Mouse (Mus musculus) forebrain, embryonic 12.5 days (tissue): ENCODE measurements around the gene Foxd2. TPM values are rescaled to one million over a fixed set of nuclear protein-coding genes. Genes with fewer than 3 reads are reported as not detected.

Experiments used
- ATAC-seq: fragments of 200-750 bp; cut with Nextera tagmentation; 2 replicates; pipeline ENCODE4 v1.8.0; 2017; ENCODE audit warnings: moderate TSS enrichment; ENCODE audit not compliant: low FRiP score
- H3K27ac ChIP-seq: fragments of 300-500 bp; sonication (generic); 2 replicates; pipeline ENCODE4 v1.5.1; 2016; ENCODE audit warnings: mild to moderate bottlenecking
- H3K27me3 ChIP-seq: fragments of 300-500 bp; sonication (generic); 2 replicates; pipeline ENCODE4 v1.6.1; 2016; ENCODE audit warnings: mild to moderate bottlenecking
- H3K36me3 ChIP-seq: fragments of 300-500 bp; sonication (generic); replicated peaks from 2 replicates; pipeline ENCODE4 v1.6.1; 2016; ENCODE audit warnings: mild to moderate bottlenecking
- H3K4me1 ChIP-seq: fragments of 300-500 bp; sonication (generic); 2 replicates; pipeline ENCODE4 v1.6.1; 2016
- H3K4me2 ChIP-seq: fragments of 300-500 bp; sonication (generic); 2 replicates; pipeline ENCODE4 v1.6.1; 2016; ENCODE audit warnings: mild to moderate bottlenecking, moderate library complexity
- H3K4me3 ChIP-seq: fragments of 300-500 bp; sonication (generic); replicated peaks from 2 replicates; pipeline ENCODE4 v1.5.1; 2016; ENCODE audit warnings: mild to moderate bottlenecking
- H3K9ac ChIP-seq: fragments of 300-500 bp; sonication (generic); 2 replicates; pipeline ENCODE4 v1.6.1; 2016; ENCODE audit warnings: mild to moderate bottlenecking
- H3K9me3 ChIP-seq: fragments of 300-500 bp; sonication (generic); 2 replicates; pipeline ENCODE4 v1.6.1; 2016
- whole genome bisulfite sequencing: fragments of 180-500 bp; shearing (Covaris S2); methylation state at CpG from one replicate; pipeline ENCODE4 v1.1.7; 2016; 5-methylcytosine and 5-hydroxymethylcytosine counted together
- polyA plus RNA-seq: library from polyadenylated mRNA; unstranded; fragments of >200 nt; fragmentation: Nextera tagmentation; extraction: Ambion mirVana; gene quantifications from 2 replicates; pipeline ENCODE4 v1.2.1, GENCODE M21; 2016

The Foxd2 gene
- polyA plus RNA-seq, 1 experiment from 2014 or later, result 2.8 TPM

DNA sequence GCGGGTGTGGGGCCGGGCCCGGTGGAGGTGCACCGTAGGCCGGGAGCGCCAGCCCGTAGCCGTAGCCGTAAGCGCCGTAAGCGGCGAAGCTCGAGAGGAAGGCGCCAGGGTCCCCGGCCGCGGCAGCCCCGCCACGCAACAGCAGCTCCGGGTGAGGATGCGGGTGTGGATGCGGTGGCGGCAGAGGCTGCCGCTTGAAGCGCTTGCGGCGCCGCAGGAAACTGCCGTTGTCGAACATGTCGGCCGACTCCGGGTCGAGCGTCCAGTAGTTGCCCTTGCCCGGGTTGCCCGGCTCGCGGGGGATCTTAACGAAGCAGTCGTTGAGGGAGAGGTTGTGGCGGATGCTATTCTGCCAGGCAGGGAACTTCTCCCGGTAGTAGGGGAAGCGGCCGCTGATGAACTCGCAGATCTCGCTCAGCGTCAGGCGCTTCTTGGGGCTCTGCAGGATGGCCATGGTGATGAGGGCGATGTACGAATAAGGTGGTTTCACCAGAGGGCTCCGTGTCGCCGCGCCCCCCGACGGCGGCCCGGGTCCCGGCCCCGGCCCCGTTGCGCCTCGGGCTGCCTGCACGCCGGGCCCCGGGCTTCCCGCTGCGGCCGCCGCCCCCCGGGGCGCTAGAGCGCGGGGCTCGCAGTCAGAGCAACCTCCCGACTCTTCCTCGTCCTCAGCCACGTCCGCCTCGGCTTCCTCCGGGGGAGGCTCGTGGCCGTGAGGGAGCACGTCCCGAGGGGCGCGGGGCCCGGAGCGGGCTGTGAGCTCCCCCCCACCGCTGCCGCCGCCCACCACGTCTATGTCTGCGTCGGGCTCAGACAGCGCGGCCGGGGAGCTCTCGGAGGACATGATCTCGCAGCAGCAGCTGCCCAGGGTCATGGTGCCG is 483 bp downstream of the Foxd2 start:
- Histone ChIP-seq H3K9ac (peak overlapping the region; percentile 44), H3K4me1 (peaks cover 22% of the 10 kb centered on the region), H3K4me2 (peak overlapping the region; percentile 61), H3K36me3 (no peaks in the 10 kb centered on the region), H3K27me3 (peaks cover 99% of the 10 kb centered on the region), H3K4me3 (peak overlapping the region; percentile 51), H3K9me3 (no peaks in the 10 kb centered on the region), H3K27ac (peak overlapping the region; percentile 0; the same call in 1 of the 2 replicates)
- under 1% methylated on average over 96 of the region's 103 CpGs for WGBS
- no peak; the same call in none of the 2 replicates for ATAC-seq

DNA sequence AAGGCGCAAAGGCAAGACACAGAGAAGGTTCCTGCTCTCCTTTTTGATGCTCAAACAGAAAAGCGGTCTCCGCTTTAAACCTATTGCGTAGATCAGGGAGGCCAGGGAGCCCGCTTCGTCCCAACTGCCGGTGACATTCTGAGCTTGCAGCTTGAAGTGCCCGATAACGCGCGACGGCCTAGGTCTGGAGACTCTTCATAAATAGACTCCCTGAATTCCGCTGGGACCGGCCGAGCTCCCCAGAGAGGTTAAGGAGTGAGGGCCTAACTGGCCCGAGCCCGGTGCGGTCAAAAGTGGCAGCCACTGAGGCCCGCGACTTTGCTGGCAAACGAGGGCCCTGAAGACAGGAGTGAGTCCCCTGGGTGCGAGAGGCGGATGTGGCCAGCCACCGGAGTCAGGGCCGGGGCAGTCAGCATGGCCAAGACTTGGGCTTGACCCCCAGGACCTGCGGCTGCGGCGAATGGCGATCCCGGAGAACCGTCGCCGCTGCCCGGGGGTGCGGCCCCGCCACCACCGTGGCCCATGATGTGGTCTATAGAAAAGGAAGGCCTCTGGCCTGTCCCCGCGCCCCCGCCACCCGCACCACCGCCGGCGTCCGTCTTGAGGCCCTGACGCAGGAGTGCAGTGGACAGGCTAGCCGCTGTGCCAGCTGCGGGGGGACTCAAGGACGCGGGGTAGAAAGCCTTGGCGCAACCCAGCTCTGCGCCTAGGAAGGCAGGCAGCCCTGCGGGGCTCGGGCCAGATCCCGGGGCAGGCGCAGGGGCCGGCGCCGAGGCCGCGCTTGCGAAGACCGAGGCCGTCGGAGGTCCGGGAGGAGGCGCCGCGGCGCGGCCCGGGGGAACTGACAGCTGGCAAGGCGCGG is 1.4 kb downstream of the Foxd2 start:
- under 1% methylated on average over 74 of the region's 74 CpGs for WGBS
- no peak for ATAC-seq

DNA sequence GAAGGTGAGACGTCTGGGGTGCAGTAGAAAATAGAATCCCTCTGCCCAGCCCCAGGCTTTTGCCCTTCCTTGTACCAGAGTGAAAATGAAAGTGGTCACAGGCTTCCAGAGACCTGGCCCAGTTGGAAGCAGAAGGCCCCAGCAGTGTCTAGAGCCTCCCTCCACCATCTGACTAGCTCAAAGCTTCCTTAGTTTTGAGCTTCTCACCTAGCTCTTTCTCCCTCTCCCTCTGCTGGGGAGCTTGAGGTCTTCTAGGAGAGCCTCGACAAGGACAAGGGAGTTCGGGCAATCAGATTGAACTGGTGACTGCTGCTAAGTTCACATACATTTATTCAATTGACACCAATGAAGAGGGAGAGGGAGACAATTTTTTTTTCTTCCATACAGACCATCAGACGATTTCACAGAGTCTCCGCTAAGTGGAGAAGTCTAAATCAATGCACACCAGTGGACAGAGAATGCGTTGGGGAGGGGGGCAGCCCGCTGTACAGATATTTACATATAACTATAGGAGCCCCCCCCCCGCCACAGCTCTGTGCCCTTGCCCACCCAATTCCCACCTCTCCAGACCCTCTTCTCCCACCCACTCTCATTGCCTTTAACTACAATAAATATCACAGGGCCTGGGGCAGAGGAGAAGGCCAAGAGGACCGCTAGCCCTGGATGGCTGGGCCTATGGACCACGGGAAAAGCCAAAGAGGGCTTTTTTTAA is 2.5 kb downstream of the Foxd2 start:
- Histone ChIP-seq H3K36me3 (no peaks in the 10 kb centered on the region), H3K9ac (no peak overlapping the region), H3K27ac (no peak overlapping the region), H3K27me3 (peaks cover 100% of the 10 kb centered on the region), H3K4me3 (0 out of 2 replicates have a peak overlapping the region, but pooled peaks have one; percentile 5), H3K4me1 (peaks cover 42% of the 10 kb centered on the region), H3K4me2 (no peak overlapping the region), H3K9me3 (no peaks in the 10 kb centered on the region)
- ATAC-seq, result no peak
- WGBS, result 7% methylated on average over 10 of the region's 10 CpGs

More for the DNA sequence above, 1.4 kb downstream of the Foxd2 start:
- peaks cover 31% of the 10 kb centered on the region for H3K4me1 ChIP-seq
- no peaks in the 10 kb centered on the region for H3K9me3 ChIP-seq
- peak overlapping the region; percentile 44 for H3K9ac ChIP-seq
- H3K4me2 ChIP-seq, result peak overlapping the region; percentile 61
- peak overlapping the region; percentile 0; the same call in 1 of the 2 replicates for H3K27ac ChIP-seq
- peaks cover 99% of the 10 kb centered on the region for H3K27me3 ChIP-seq
- no peaks in the 10 kb centered on the region for H3K36me3 ChIP-seq
- H3K4me3 ChIP-seq, result peak overlapping the region; percentile 51

DNA sequence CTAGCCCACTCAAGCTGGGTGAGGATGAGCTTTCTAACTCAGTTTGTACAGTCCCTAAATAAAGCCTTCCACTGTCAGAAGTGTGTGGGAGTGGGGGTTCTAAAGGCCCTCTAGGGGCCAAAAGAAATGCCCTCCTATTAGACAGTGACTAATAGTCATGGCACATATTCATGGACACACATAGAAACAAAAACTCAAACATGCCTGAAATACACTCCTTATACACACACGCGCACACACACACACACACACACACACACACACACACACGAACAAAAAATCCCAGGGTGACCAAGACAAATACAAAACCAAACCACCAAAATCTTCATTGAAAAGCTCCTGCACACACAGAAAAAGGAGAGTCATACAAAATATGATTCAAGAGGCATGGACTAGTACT is 3.2 kb downstream of the Foxd2 start:
- H3K4me1 ChIP-seq, result peaks cover 43% of the 10 kb centered on the region
- peaks cover 100% of the 10 kb centered on the region for H3K27me3 ChIP-seq
- WGBS, result 32% methylated on average over 3 of the region's 3 CpGs
- no peak overlapping the region for H3K4me2 ChIP-seq
- no peak overlapping the region for H3K27ac ChIP-seq
- ATAC-seq, result no peak
- no peaks in the 10 kb centered on the region for H3K36me3 ChIP-seq
- no peak overlapping the region for H3K9ac ChIP-seq
- H3K9me3 ChIP-seq, result no peaks in the 10 kb centered on the region
- H3K4me3 ChIP-seq, result no peak overlapping the region

DNA sequence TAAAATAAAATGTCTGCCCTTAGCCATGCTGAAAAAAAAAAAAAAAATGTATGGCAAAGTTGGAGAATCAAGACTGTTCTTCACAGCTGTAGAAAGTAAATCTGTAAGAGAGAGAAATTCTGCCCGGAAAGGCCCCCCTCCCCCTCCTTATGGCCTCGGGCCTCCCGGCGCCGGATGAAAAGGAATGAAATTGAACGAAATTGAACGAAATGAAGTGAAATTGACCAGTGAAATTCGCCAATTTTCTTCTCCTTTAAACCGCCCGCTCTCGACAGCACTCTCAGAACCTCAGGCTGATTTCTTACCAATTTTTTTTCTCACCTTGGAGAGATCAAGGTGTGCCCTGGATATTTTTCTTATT is 5.3 kb downstream of the Foxd2 start:
- Histone ChIP-seq H3K4me1 (peaks cover 31% of the 10 kb centered on the region), H3K36me3 (no peaks in the 10 kb centered on the region), H3K4me2 (no peak overlapping the region), H3K4me3 (no peak overlapping the region), H3K9ac (no peak overlapping the region), H3K9me3 (no peaks in the 10 kb centered on the region), H3K27ac (no peak overlapping the region), H3K27me3 (peaks cover 100% of the 10 kb centered on the region)
- under 1% methylated on average over 11 of the region's 11 CpGs for WGBS
- ATAC-seq, result no peak

DNA sequence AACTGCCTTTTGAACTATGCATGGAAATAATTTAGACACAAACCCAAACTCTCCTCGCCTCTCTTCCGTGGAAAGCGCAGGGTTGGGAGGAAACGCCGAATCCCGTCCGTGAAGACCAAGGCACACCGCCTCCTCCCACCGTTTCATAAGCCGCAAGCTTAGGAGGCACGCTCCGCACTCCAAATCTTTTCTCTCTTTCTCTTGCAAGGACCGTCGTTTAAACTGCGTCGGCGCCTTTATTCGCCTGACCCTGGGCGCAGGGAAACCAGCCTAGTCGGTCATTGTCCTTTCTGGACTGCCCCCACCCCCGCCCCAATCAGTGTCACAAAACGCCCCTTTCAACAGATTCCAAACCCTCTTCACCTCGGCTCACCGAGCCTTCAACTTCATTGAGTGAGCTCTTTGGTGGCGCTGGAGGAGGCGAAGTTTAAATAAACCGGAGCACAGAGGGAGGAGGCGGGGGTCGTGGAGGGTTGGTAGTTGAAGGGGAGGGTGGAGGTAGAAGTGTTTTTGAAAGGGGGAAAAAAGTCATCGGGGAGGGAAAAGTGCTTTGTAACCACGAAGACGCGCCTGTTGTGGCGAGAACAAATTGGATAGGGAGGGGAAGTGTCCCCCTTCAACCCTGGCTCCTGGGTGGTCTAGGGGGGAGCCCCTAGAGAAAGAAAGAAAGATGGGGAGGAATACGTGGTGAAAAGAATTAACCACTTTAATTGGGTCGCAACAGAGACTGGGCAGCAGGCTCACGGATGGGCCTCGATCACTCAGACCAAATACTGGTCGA is 5.8 kb downstream of the Foxd2 start:
- no peak overlapping the region for H3K27ac ChIP-seq
- WGBS, result under 1% methylated on average over 39 of the region's 39 CpGs
- ATAC-seq, result 0 out of 2 replicates have a peak, but pooled peaks have one; percentile 17

DNA sequence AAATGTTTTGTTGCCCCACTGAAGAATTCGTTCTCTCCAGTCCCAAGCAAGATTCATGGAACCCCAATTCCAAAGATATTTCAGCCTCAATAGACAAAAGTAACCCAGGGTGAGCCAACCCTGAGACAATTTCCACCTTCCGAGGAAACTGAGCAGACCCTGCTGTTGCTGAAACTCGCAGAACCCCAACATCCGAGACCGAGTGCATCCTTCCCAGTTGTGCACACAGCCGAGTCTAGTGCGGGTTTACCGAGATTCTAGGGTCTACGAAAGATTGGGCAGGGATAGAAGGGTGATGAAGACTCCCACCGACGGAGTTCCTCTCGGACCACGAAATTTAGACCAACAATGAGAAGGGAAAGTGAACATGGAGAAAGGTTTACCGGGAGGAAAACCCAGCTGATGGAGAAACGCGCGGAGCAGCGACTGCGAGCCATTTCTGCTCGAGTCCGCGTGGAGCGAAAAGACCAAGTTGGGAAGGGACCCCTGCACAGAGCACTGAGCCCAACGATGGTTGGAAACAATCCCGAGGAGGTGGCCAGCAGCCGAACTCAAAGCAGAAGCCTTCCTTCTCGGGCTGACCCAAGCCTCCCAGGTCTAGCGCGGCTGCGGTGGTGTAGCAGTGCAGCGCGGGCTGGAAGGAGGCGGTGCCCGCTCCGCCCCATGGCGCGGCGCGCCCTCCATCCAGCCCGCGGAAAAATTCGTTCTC is 6.9 kb downstream of the Foxd2 start:
- Histone ChIP-seq H3K36me3 (no peaks in the 10 kb centered on the region), H3K27ac (no peak overlapping the region), H3K4me2 (peak overlapping the region; percentile 48), H3K9me3 (no peaks in the 10 kb centered on the region), H3K9ac (peak overlapping the region; percentile 21; the same call in 1 of the 2 replicates), H3K4me1 (peaks cover 23% of the 10 kb centered on the region), H3K4me3 (peak overlapping the region; percentile 33), H3K27me3 (peaks cover 100% of the 10 kb centered on the region)
- peak; percentile 61; the same call in 1 of the 2 replicates for ATAC-seq
- WGBS, result under 1% methylated on average over 42 of the region's 42 CpGs

More for the DNA sequence above, 5.8 kb downstream of the Foxd2 start:
- peaks cover 25% of the 10 kb centered on the region for H3K4me1 ChIP-seq
- H3K36me3 ChIP-seq, result no peaks in the 10 kb centered on the region
- peaks cover 100% of the 10 kb centered on the region for H3K27me3 ChIP-seq
- H3K9me3 ChIP-seq, result no peaks in the 10 kb centered on the region
- peak overlapping the region; percentile 48 for H3K4me2 ChIP-seq
- no peak overlapping the region; the same call in 1 of the 2 replicates for H3K9ac ChIP-seq
- H3K4me3 ChIP-seq, result peak overlapping the region; percentile 33

DNA sequence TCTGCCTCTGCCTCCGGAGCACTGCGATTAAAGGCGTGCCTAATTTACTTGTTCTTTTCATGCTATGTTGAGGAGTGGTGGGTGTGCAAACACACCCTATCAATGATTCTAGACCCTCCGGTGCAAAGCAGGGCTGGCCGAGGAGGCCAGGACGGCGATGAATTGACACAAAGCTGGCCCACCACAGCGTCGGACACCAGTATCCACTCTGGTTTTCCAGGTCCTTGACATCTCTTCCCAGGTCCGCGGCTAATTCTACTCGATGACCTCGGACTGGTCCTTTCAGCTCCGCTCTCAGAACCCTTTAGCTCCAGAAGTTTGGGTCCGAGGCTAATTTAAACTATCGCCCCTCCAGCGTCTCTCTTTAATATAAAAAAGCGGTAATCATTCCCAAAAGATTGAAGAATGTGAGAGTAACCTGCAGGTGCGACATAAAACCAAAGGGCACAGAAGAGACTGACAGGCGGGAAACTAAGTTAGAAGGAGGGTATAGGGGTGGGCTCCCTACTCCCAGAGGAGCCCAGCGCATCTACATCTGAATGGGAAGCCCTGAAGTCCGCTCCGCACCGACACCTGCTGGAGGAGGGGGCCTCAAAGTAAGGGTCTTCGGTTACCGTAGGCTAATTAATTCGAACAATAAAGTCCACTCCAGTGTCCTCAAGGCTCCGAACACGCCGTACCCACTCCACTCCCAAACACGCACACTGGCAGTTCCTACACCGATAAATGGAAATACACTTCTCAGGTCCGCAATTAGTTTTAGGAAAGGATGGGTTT is 7.6 kb downstream of the Foxd2 start:
- Histone ChIP-seq H3K27ac (no peak overlapping the region), H3K9me3 (no peaks in the 10 kb centered on the region), H3K4me3 (no peak overlapping the region), H3K27me3 (peaks cover 100% of the 10 kb centered on the region), H3K4me2 (peak overlapping the region; percentile 48; the same call in 1 of the 2 replicates), H3K4me1 (peaks cover 23% of the 10 kb centered on the region), H3K36me3 (no peaks in the 10 kb centered on the region), H3K9ac (no peak overlapping the region)
- ATAC-seq, result 0 out of 2 replicates have a peak, but pooled peaks have one; percentile 12
- 1% methylated on average over 33 of the region's 33 CpGs for WGBS

DNA sequence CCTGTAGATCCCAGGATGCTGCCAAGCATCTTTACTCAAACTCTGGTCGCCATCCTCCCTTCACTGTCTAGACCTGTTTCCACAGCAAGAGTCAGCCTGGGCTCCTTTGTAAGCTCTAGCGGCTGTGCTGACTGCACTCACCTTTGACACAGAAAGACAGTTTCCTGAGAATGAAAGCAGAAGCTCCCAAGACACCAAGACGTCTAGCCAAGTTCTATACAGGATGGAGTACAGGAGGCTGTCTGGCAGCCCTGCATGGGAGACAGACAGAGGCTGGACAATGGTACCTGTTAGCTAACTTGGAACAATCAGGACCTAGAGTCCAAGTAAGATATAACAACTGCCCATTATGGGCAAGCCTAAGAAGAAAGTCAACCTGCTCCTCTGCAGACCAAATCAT is 8.8 kb downstream of the Foxd2 start:
- H3K4me3 ChIP-seq, result no peak overlapping the region
- WGBS, result 8% methylated on average over 3 of the region's 3 CpGs
- peaks cover 98% of the 10 kb centered on the region for H3K27me3 ChIP-seq
- peaks cover 23% of the 10 kb centered on the region for H3K4me1 ChIP-seq
- no peak for ATAC-seq
- no peak overlapping the region for H3K9ac ChIP-seq
- H3K27ac ChIP-seq, result no peak overlapping the region
- no peak overlapping the region for H3K4me2 ChIP-seq
- no peaks in the 10 kb centered on the region for H3K36me3 ChIP-seq
- H3K9me3 ChIP-seq, result no peaks in the 10 kb centered on the region

DNA sequence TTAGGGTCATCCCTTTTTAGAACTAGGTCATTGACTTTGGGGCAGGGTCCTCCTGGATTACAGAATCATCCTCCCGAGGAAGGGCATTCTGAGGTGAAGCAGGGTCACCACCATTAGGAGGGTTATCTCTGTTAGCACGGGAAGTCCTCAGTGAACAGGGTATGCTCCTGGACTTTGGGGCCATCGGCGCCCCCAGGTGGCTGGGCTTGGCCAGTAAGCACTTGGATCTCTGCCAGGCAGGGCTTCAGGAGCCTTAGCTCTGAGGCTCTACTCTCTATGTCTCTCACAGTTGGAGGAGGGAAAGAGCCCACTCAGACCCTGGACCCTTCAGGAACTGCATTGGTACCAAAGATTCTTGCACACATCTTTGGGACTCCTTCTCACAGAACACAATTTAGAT is 10.8 kb downstream of the Foxd2 start:
- H3K27me3 ChIP-seq, result peaks cover 90% of the 10 kb centered on the region
- no peak overlapping the region for H3K4me2 ChIP-seq
- no peaks in the 10 kb centered on the region for H3K9me3 ChIP-seq
- no peaks in the 10 kb centered on the region for H3K36me3 ChIP-seq
- H3K27ac ChIP-seq, result no peak overlapping the region
- no peak overlapping the region for H3K9ac ChIP-seq
- WGBS, result 18% methylated on average over 4 of the region's 4 CpGs
- H3K4me1 ChIP-seq, result peaks cover 18% of the 10 kb centered on the region
- no peak overlapping the region for H3K4me3 ChIP-seq
- no peak for ATAC-seq
